19 mouse cellular contexts compared by ENCODE assay signal in the genomic region with DNA sequence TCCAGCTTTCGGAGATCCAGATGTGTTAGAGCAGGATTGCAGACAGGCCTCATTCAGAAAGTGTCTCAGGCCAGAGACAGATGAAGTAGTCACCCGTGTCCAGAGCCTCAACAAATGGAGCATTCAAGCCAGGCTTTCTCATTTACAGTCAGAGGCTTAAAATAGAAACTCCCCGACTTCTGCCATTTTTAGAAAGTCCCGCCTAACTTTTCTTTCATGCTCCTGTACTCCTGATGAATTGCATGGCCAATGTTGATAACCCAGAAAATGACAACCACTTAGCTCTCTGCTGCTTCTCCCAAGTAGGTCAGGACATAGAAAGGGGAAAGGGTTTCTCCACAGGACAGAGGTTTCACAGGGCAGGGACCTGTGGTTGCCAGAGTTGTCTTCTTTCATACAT.
A peak's percentile ranks its signal among the peaks of the same experiment; 100 is the strongest.
DNase-seq lines count a peak whose midpoint lies in the region; ATAC-seq and TF ChIP-seq lines count a peak whose summit lies in the region.
"Had no signal": no experiment of that assay in that cellular context is flagged by ENCODE, and none has a peak within 500 bp of the region (broad histone marks: within the 10 kb centered on the region; RNA-seq: fewer than 3 reads in every experiment).

No protein-coding gene starts in this region.

- no peak overlapping the region for H3K4me2 ChIP-seq in kidney, postnatal 0 days (ENCODE audit: low read length)
- H3K4me2 ChIP-seq in heart, embryonic 16.5 days (ENCODE audit: low read depth, low read length), result no peak overlapping the region
- no peak overlapping the region for H3K4me2 ChIP-seq in forebrain, embryonic 11.5 days (ENCODE audit: low read depth, low read length, severe bottlenecking)
- H3K4me2 ChIP-seq: forebrain, embryonic 15.5 days; hindbrain, embryonic 12.5 days had no signal

- H3K9ac ChIP-seq in kidney, postnatal 0 days (ENCODE audit: low read depth, low read length), result no peak overlapping the region
- H3K9ac ChIP-seq in heart, embryonic 16.5 days (ENCODE audit: low read length), result no peak overlapping the region
- H3K9ac ChIP-seq in forebrain, embryonic 11.5 days (ENCODE audit: low read length), result no peak overlapping the region
- H3K9ac ChIP-seq: forebrain, embryonic 15.5 days; hindbrain, embryonic 12.5 days had no signal

- peak; percentile 7 to 18 for DNase-seq in heart, adult 18-20 months
- no peak for DNase-seq in heart, postnatal 14 days
- peak; percentile 22 for DNase-seq in kidney, postnatal 0 days (ENCODE audit: low spot score)
- DNase-seq in kidney, postnatal 25 days, result no peak
- no peak for DNase-seq in right cerebral cortex, adult 18-20 months
- no peak for DNase-seq in forebrain, embryonic 11.5 days (ENCODE audit: low spot score)
- DNase-seq: adrenal gland, postnatal 14 days; cerebellum, adult 18-20 months; cerebellum, adult 9-11 months; gastrocnemius, postnatal 36 days; kidney, adult 8-10 months had no signal

- intact Hi-C loops in heart, postnatal 14 days (cut with DNase I), result no loop called here

- no peaks in the 10 kb centered on the region for H3K4me1 ChIP-seq in kidney, postnatal 0 days (replicated peaks; ENCODE audit: insufficient read depth, low read length)
- peaks cover 11% of the 10 kb centered on the region for H3K4me1 ChIP-seq in heart, embryonic 16.5 days (ENCODE audit: control insufficient read depth, insufficient read depth, low read length)
- H3K4me1 ChIP-seq in forebrain, embryonic 11.5 days (replicated peaks; ENCODE audit: control insufficient read depth, insufficient read depth, low read length), result no peaks in the 10 kb centered on the region
- H3K4me1 ChIP-seq: hindbrain, embryonic 12.5 days had no signal

- no peak for ATAC-seq in kidney, postnatal 0 days (replicated peaks; ENCODE audit: low FRiP score, low read depth)
- ATAC-seq in heart, embryonic 16.5 days (replicated peaks; ENCODE audit: extremely low read depth, insufficient read depth, low FRiP score), result peak; percentile 58
- no peak for ATAC-seq in forebrain, embryonic 11.5 days (replicated peaks; ENCODE audit: low FRiP score)
- ATAC-seq: activated CD4-positive, CD25-positive, alpha-beta regulatory T cell, adult 4 months; forebrain, embryonic 15.5 days; hindbrain, embryonic 16.5 days; inflammation-experienced regulatory T-cells, adult 6 months; intestine, postnatal 0 days had no signal

- no peak overlapping the region for H3K4me3 ChIP-seq in kidney, postnatal 0 days (replicated peaks; ENCODE audit: low read depth, low read length)
- no peak overlapping the region for H3K4me3 ChIP-seq in heart, embryonic 16.5 days (ENCODE audit: low read length)
- H3K4me3 ChIP-seq in forebrain, embryonic 11.5 days (ENCODE audit: low read depth, low read length), result no peak overlapping the region
- H3K4me3 ChIP-seq: embryonic facial prominence, embryonic 10.5 days; forebrain, embryonic 15.5 days; hindbrain, embryonic 12.5 days had no signal

- H3K27ac ChIP-seq in kidney, postnatal 0 days, result no peak overlapping the region
- H3K27ac ChIP-seq in heart, embryonic 16.5 days (ENCODE audit: low read length), result peak overlapping the region; percentile 70
- no peak overlapping the region for H3K27ac ChIP-seq in forebrain, embryonic 11.5 days (ENCODE audit: low read depth, low read length)
- H3K27ac ChIP-seq: embryonic facial prominence, embryonic 10.5 days; forebrain, embryonic 15.5 days; hindbrain, embryonic 12.5 days had no signal

- H3K27me3 ChIP-seq in kidney, postnatal 0 days (ENCODE audit: insufficient read depth, low read length), result no peaks in the 10 kb centered on the region
- no peaks in the 10 kb centered on the region for H3K27me3 ChIP-seq in heart, embryonic 16.5 days (ENCODE audit: control insufficient read depth, insufficient read depth, low read length)
- no peaks in the 10 kb centered on the region for H3K27me3 ChIP-seq in forebrain, embryonic 11.5 days (ENCODE audit: control insufficient read depth, insufficient read depth, low read length)
- H3K27me3 ChIP-seq: forebrain, embryonic 15.5 days; hindbrain, embryonic 12.5 days had no signal

- no peak for TF ChIP-seq CTCF in kidney, postnatal 0 days (IDR thresholded peaks at IDR 0.05; ENCODE audit: low read depth)

- H3K9me3 ChIP-seq in kidney, postnatal 0 days (replicated peaks; ENCODE audit: low read length), result no peaks in the 10 kb centered on the region
- H3K9me3 ChIP-seq in heart, embryonic 16.5 days (replicated peaks; ENCODE audit: control insufficient read depth, low read length), result no peaks in the 10 kb centered on the region
- H3K9me3 ChIP-seq in forebrain, embryonic 11.5 days (ENCODE audit: control insufficient read depth, low read length), result no peaks in the 10 kb centered on the region
- H3K9me3 ChIP-seq: embryonic facial prominence, embryonic 10.5 days; forebrain, embryonic 15.5 days; hindbrain, embryonic 12.5 days had no signal

- H3K36me3 ChIP-seq in kidney, postnatal 0 days (ENCODE audit: insufficient read depth, low read length), result no peaks in the 10 kb centered on the region
- H3K36me3 ChIP-seq in heart, embryonic 16.5 days (ENCODE audit: control insufficient read depth, insufficient read depth), result no peaks in the 10 kb centered on the region
- H3K36me3 ChIP-seq in forebrain, embryonic 11.5 days (ENCODE audit: control insufficient read depth, insufficient read depth, low read length), result no peaks in the 10 kb centered on the region
- H3K36me3 ChIP-seq: embryonic facial prominence, embryonic 10.5 days; forebrain, embryonic 15.5 days; hindbrain, embryonic 12.5 days had no signal

- whole genome bisulfite sequencing in kidney, postnatal 0 days, result 38% methylated on average over 4 of the region's 4 CpGs
- WGBS in heart, embryonic 16.5 days, result 31% methylated on average over 4 of the region's 4 CpGs
- WGBS in forebrain, embryonic 11.5 days, result 85% methylated on average over 4 of the region's 4 CpGs

Comparison
In these comparisons a context has a peak if more than half of its experiments do, and no peak if none do; other contexts are left out.
1. DNase-seq: peak in heart, adult 18-20 months (2 of 2) and kidney, postnatal 0 days (single experiment); none in heart, postnatal 14 days (0 of 2), kidney, postnatal 25 days (0 of 2), right cerebral cortex, adult 18-20 months (single experiment) and forebrain, embryonic 11.5 days (single experiment).